Mouse (Mus musculus): ENCODE data around the gene Ssbp4. TPM values are rescaled to one million over a fixed set of nuclear protein-coding genes. Genes with fewer than 3 reads are reported as not detected.

The Ssbp4 gene
- polyA plus RNA-seq, 1 experiment from 2014 or later = 122 TPM

- H3K4me1 ChIP-seq = peaks cover 45% of the 10 kb centered on the region
- no peak overlapping the region for H3K27ac ChIP-seq
- no peaks in the 10 kb centered on the region for H3K9me3 ChIP-seq
- H3K27me3 ChIP-seq = no peaks in the 10 kb centered on the region
- H3K9ac ChIP-seq = no peak overlapping the region
- no peak overlapping the region for H3K4me2 ChIP-seq
- H3K36me3 ChIP-seq = peaks cover 13% of the 10 kb centered on the region
- no peak for ATAC-seq (ENCODE audit: borderline replicate concordance, extremely low read depth, low FRiP score, low TSS enrichment)
- H3K4me3 ChIP-seq = no peak overlapping the region
Observed at GRCm38 (mm10) chr8:70646775-70647174, 38.1 kb upstream of the Ssbp4 start.

GRCm38 (mm10) chr8:70646369-70646768, 37.7 kb upstream of the Ssbp4 start:
- 75% methylated on average over 6 of the region's 6 CpGs for WGBS
- peaks cover 45% of the 10 kb centered on the region for H3K4me1 ChIP-seq

GRCm38 (mm10) chr8:70645501-70646224, 37.0 kb upstream of the Ssbp4 start:
- Histone ChIP-seq H3K4me3 (no peak overlapping the region), H3K27ac (no peak overlapping the region), H3K9ac (no peak overlapping the region), H3K9me3 (no peaks in the 10 kb centered on the region), H3K36me3 (peaks cover 3% of the 10 kb centered on the region; the same call in 1 of the 2 replicates), H3K27me3 (no peaks in the 10 kb centered on the region), H3K4me2 (no peak overlapping the region), H3K4me1 (peaks cover 45% of the 10 kb centered on the region)
- no peak for ATAC-seq (ENCODE audit: borderline replicate concordance, extremely low read depth, low FRiP score, low TSS enrichment)
- 41% methylated on average over 17 of the region's 17 CpGs for WGBS

More at GRCm38 (mm10) chr8:70646369-70646768, 37.7 kb upstream of the Ssbp4 start:
- H3K9me3 ChIP-seq = no peaks in the 10 kb centered on the region
- H3K27ac ChIP-seq = no peak overlapping the region
- no peak overlapping the region for H3K4me3 ChIP-seq
- H3K4me2 ChIP-seq = no peak overlapping the region
- no peaks in the 10 kb centered on the region for H3K27me3 ChIP-seq
- no peak for ATAC-seq (ENCODE audit: borderline replicate concordance, extremely low read depth, low FRiP score, low TSS enrichment)
- H3K36me3 ChIP-seq = peaks cover 9% of the 10 kb centered on the region
- H3K9ac ChIP-seq = no peak overlapping the region

- 86% methylated on average over 2 of the region's 2 CpGs for WGBS
- Histone ChIP-seq H3K27me3 (no peaks in the 10 kb centered on the region), H3K4me1 (peaks cover 35% of the 10 kb centered on the region), H3K9me3 (no peaks in the 10 kb centered on the region), H3K4me3 (no peak overlapping the region), H3K27ac (no peak overlapping the region), H3K9ac (no peak overlapping the region), H3K36me3 (no peaks in the 10 kb centered on the region), H3K4me2 (no peak overlapping the region)
- ATAC-seq (ENCODE audit: borderline replicate concordance, extremely low read depth, low FRiP score, low TSS enrichment) = no peak
Observed at GRCm38 (mm10) chr8:70644065-70644464, 35.4 kb upstream of the Ssbp4 start.

- no peak for ATAC-seq (ENCODE audit: borderline replicate concordance, extremely low read depth, low FRiP score, low TSS enrichment)
Observed at GRCm38 (mm10) chr8:70643019-70643418, 34.3 kb upstream of the Ssbp4 start.

GRCm38 (mm10) chr8:70638752-70639151, 30.1 kb upstream of the Ssbp4 start:
- Histone ChIP-seq H3K27ac (no peak overlapping the region), H3K4me1 (peaks cover 11% of the 10 kb centered on the region), H3K9ac (no peak overlapping the region), H3K9me3 (no peaks in the 10 kb centered on the region), H3K36me3 (no peaks in the 10 kb centered on the region), H3K4me3 (no peak overlapping the region), H3K4me2 (no peak overlapping the region), H3K27me3 (no peaks in the 10 kb centered on the region)
- ATAC-seq (ENCODE audit: borderline replicate concordance, extremely low read depth, low FRiP score, low TSS enrichment) = no peak
- 58% methylated on average over 9 of the region's 9 CpGs for WGBS

More at GRCm38 (mm10) chr8:70643019-70643418, 34.3 kb upstream of the Ssbp4 start:
- Histone ChIP-seq H3K9ac (no peak overlapping the region), H3K36me3 (no peaks in the 10 kb centered on the region), H3K4me2 (no peak overlapping the region), H3K4me1 (peaks cover 28% of the 10 kb centered on the region), H3K9me3 (no peaks in the 10 kb centered on the region), H3K27me3 (no peaks in the 10 kb centered on the region), H3K27ac (no peak overlapping the region), H3K4me3 (no peak overlapping the region)
- WGBS = 57% methylated on average over 3 of the region's 3 CpGs

GRCm38 (mm10) chr8:70636838-70637237, 28.2 kb upstream of the Ssbp4 start:
- H3K27ac ChIP-seq = no peak overlapping the region
- no peaks in the 10 kb centered on the region for H3K9me3 ChIP-seq
- no peak overlapping the region for H3K4me3 ChIP-seq
- no peak overlapping the region for H3K4me2 ChIP-seq
- ATAC-seq (ENCODE audit: borderline replicate concordance, extremely low read depth, low FRiP score, low TSS enrichment) = no peak
- no peak overlapping the region for H3K9ac ChIP-seq
- H3K36me3 ChIP-seq = no peaks in the 10 kb centered on the region
- WGBS = 51% methylated on average over 8 of the region's 8 CpGs
- H3K4me1 ChIP-seq = peaks cover 16% of the 10 kb centered on the region
- no peaks in the 10 kb centered on the region for H3K27me3 ChIP-seq

GRCm38 (mm10) chr8:70635527-70635926, 26.9 kb upstream of the Ssbp4 start:
- Histone ChIP-seq H3K9ac (no peak overlapping the region), H3K4me2 (no peak overlapping the region), H3K27ac (no peak overlapping the region), H3K27me3 (0 out of 2 replicates have a peak, but pooled peaks cover 3% of the 10 kb centered on the region), H3K9me3 (no peaks in the 10 kb centered on the region), H3K4me1 (peaks cover 29% of the 10 kb centered on the region), H3K4me3 (no peak overlapping the region), H3K36me3 (no peaks in the 10 kb centered on the region)
- ATAC-seq (ENCODE audit: borderline replicate concordance, extremely low read depth, low FRiP score, low TSS enrichment) = no peak
- WGBS = 82% methylated on average over 6 of the region's 6 CpGs

GRCm38 (mm10) chr8:70634066-70634465, 25.4 kb upstream of the Ssbp4 start:
- 32% methylated on average over 6 of the region's 6 CpGs for WGBS
- ATAC-seq (ENCODE audit: borderline replicate concordance, extremely low read depth, low FRiP score, low TSS enrichment) = no peak
- H3K4me3 ChIP-seq = no peak overlapping the region
- peaks cover 42% of the 10 kb centered on the region for H3K4me1 ChIP-seq
- H3K27me3 ChIP-seq = 0 out of 2 replicates have a peak, but pooled peaks cover 3% of the 10 kb centered on the region
- no peaks in the 10 kb centered on the region for H3K9me3 ChIP-seq
- no peak overlapping the region for H3K9ac ChIP-seq
- H3K27ac ChIP-seq = no peak overlapping the region
- H3K4me2 ChIP-seq = no peak overlapping the region
- H3K36me3 ChIP-seq = no peaks in the 10 kb centered on the region

- no peak within 1 kb of the TSS for H3K27ac ChIP-seq
- peaks cover 42% of the 10 kb centered on the region for H3K4me1 ChIP-seq
Observed at GRCm38 (mm10) chr8:70632346-70632892, 23.7 kb upstream of the Ssbp4 start, which contains the start of gene Gdf15. Gene Gdf15 (minus strand): TSS chr8:70632456.

GRCm38 (mm10) chr8:70631436-70631835, 22.8 kb upstream of the Ssbp4 start:
- Histone ChIP-seq H3K4me1 (peaks cover 42% of the 10 kb centered on the region), H3K4me3 (no peak overlapping the region; the same call in 1 of the 2 replicates), H3K27ac (no peak overlapping the region), H3K4me2 (peak overlapping the region; percentile 81; the same call in 1 of the 2 replicates), H3K9ac (no peak overlapping the region), H3K27me3 (0 out of 2 replicates have a peak, but pooled peaks cover 3% of the 10 kb centered on the region), H3K36me3 (no peaks in the 10 kb centered on the region), H3K9me3 (no peaks in the 10 kb centered on the region)
- 11% methylated on average over 17 of the region's 24 CpGs for WGBS
- ATAC-seq (ENCODE audit: borderline replicate concordance, extremely low read depth, low FRiP score, low TSS enrichment) = no peak

More at GRCm38 (mm10) chr8:70632346-70632892, 23.7 kb upstream of the Ssbp4 start, which contains the start of gene Gdf15:
- H3K4me2 ChIP-seq = peak within 1 kb of the TSS; percentile 81; the same call in 1 of the 2 replicates
- ATAC-seq (ENCODE audit: borderline replicate concordance, extremely low read depth, low FRiP score, low TSS enrichment) = no peak
- H3K36me3 ChIP-seq = no peaks in the 10 kb centered on the region
- no peaks in the 10 kb centered on the region for H3K9me3 ChIP-seq
- H3K9ac ChIP-seq = no peak within 1 kb of the TSS
- H3K27me3 ChIP-seq = 0 out of 2 replicates have a peak, but pooled peaks cover 3% of the 10 kb centered on the region
- WGBS = 67% methylated on average over 6 of the region's 6 CpGs
- no peak within 1 kb of the TSS; the same call in 1 of the 2 replicates for H3K4me3 ChIP-seq

Measured in lung, embryonic 15.5 days (tissue).